Mouse (Mus musculus) heart, embryonic 13.5 days (tissue): ENCODE measurements around the gene Tra2a. TPM values are rescaled to one million over a fixed set of nuclear protein-coding genes. Genes with fewer than 3 reads are reported as not detected.
A peak's percentile ranks its signal among the peaks of the same experiment; 100 is the strongest.

Experiments used
- ATAC-seq: fragments of 200-750 bp; cut with Nextera tagmentation; 2 replicates; pipeline ENCODE4 v1.8.0; 2017; ENCODE audit warnings: moderate TSS enrichment; ENCODE audit not compliant: insufficient number of reproducible peaks, low FRiP score, low TSS enrichment; ENCODE audit errors: extremely low read depth
- H3K27ac ChIP-seq: fragments of 300-500 bp; sonication (generic); replicated peaks from 2 replicates; pipeline ENCODE4 v1.5.1; 2015; ENCODE audit warnings: moderate library complexity, mild to moderate bottlenecking, inconsistent platforms
- H3K27me3 ChIP-seq: fragments of 300-500 bp; sonication (generic); replicated peaks from 2 replicates; pipeline ENCODE4 v1.6.1; 2015; ENCODE audit warnings: mild to moderate bottlenecking, inconsistent platforms
- H3K36me3 ChIP-seq: fragments of 300-500 bp; sonication (generic); 2 replicates; pipeline ENCODE4 v1.6.1; 2015; ENCODE audit warnings: mild to moderate bottlenecking, inconsistent platforms
- H3K4me1 ChIP-seq: fragments of 300-500 bp; sonication (generic); 2 replicates; pipeline ENCODE4 v1.6.1; 2015; ENCODE audit warnings: inconsistent platforms
- H3K4me2 ChIP-seq: fragments of 300-500 bp; sonication (generic); 2 replicates; pipeline ENCODE4 v1.6.1; 2015; ENCODE audit warnings: inconsistent platforms, mild to moderate bottlenecking, moderate library complexity
- H3K4me3 ChIP-seq: fragments of 300-500 bp; sonication (generic); 2 replicates; pipeline ENCODE4 v1.5.1; 2015; ENCODE audit warnings: moderate library complexity, mild to moderate bottlenecking, inconsistent platforms
- H3K9ac ChIP-seq: fragments of 300-500 bp; sonication (generic); 2 replicates; pipeline ENCODE4 v1.6.1; 2015; ENCODE audit warnings: inconsistent platforms, mild to moderate bottlenecking, moderate library complexity
- H3K9me3 ChIP-seq: fragments of 300-500 bp; sonication (generic); 2 replicates; pipeline ENCODE4 v1.6.1; 2016; ENCODE audit warnings: inconsistent platforms
- WGBS: fragments of 180-500 bp; shearing (Covaris S2); methylation state at CpG from one replicate; pipeline ENCODE4 v1.1.7; 2015; ENCODE audit warnings: mixed read lengths; 5-methylcytosine and 5-hydroxymethylcytosine counted together
- polyA plus RNA-seq: library from polyadenylated mRNA; unstranded; fragments of >200 nt; fragmentation: Nextera tagmentation; extraction: Ambion mirVana; gene quantifications from 2 replicates; pipeline ENCODE4 v1.2.1, GENCODE M21; 2015

Tra2a gene
- polyA plus RNA-seq, 1 experiment from 2014 or later: 57.7 TPM

GRCm38 (mm10) chr6:49208935-49209334, 54.9 kb downstream of the Tra2a start:
- Histone ChIP-seq H3K4me3 (peak overlapping the region; percentile 36), H3K27me3 (no peaks in the 10 kb centered on the region), H3K9ac (peak overlapping the region; percentile 56), H3K4me2 (peak overlapping the region; percentile 63), H3K4me1 (peaks cover 64% of the 10 kb centered on the region), H3K36me3 (peaks cover 29% of the 10 kb centered on the region), H3K27ac (peak overlapping the region; percentile 87), H3K9me3 (no peaks in the 10 kb centered on the region)
- ATAC-seq: no peak; the same call in 1 of the 2 replicates
- 63% methylated on average over 5 of the region's 5 CpGs for WGBS

GRCm38 (mm10) chr6:49208297-49208930, 55.4 kb downstream of the Tra2a start:
- H3K4me3 ChIP-seq: peak overlapping the region; percentile 36
- no peaks in the 10 kb centered on the region for H3K27me3 ChIP-seq
- peak overlapping the region; percentile 87 for H3K27ac ChIP-seq
- 28% methylated on average over 8 of the region's 8 CpGs for WGBS
- H3K9ac ChIP-seq: peak overlapping the region; percentile 56
- peaks cover 34% of the 10 kb centered on the region for H3K36me3 ChIP-seq
- H3K9me3 ChIP-seq: no peaks in the 10 kb centered on the region
- ATAC-seq: no peak
- peak overlapping the region; percentile 63 for H3K4me2 ChIP-seq
- H3K4me1 ChIP-seq: peaks cover 63% of the 10 kb centered on the region

- Histone ChIP-seq H3K4me1 (peaks cover 44% of the 10 kb centered on the region), H3K4me3 (no peak overlapping the region), H3K27me3 (no peaks in the 10 kb centered on the region), H3K9me3 (no peaks in the 10 kb centered on the region), H3K9ac (no peak overlapping the region), H3K27ac (no peak overlapping the region), H3K36me3 (peaks cover 38% of the 10 kb centered on the region), H3K4me2 (no peak overlapping the region)
- no peak for ATAC-seq
- WGBS: 77% methylated on average over 1 of the region's 1 CpGs
Observed at GRCm38 (mm10) chr6:49206416-49206815, 57.4 kb downstream of the Tra2a start.

GRCm38 (mm10) chr6:49195188-49195587, 68.6 kb downstream of the Tra2a start:
- no peak for ATAC-seq
- WGBS: 92% methylated on average over 10 of the region's 10 CpGs

GRCm38 (mm10) chr6:49194536-49194935, 69.3 kb downstream of the Tra2a start:
- WGBS: 91% methylated on average over 4 of the region's 4 CpGs
- Histone ChIP-seq H3K4me3 (no peak overlapping the region), H3K4me1 (0 out of 2 replicates have a peak, but pooled peaks cover 8% of the 10 kb centered on the region), H3K27ac (no peak overlapping the region), H3K4me2 (no peak overlapping the region), H3K9ac (no peak overlapping the region), H3K9me3 (no peaks in the 10 kb centered on the region), H3K36me3 (peaks cover 37% of the 10 kb centered on the region), H3K27me3 (no peaks in the 10 kb centered on the region)
- no peak for ATAC-seq

More at GRCm38 (mm10) chr6:49195188-49195587, 68.6 kb downstream of the Tra2a start:
- H3K4me2 ChIP-seq: no peak overlapping the region
- 0 out of 2 replicates have a peak, but pooled peaks cover 8% of the 10 kb centered on the region for H3K4me1 ChIP-seq
- no peak overlapping the region for H3K27ac ChIP-seq
- H3K9ac ChIP-seq: no peak overlapping the region
- no peaks in the 10 kb centered on the region for H3K27me3 ChIP-seq
- H3K36me3 ChIP-seq: peaks cover 37% of the 10 kb centered on the region
- no peaks in the 10 kb centered on the region for H3K9me3 ChIP-seq
- no peak overlapping the region for H3K4me3 ChIP-seq

Other genes starting within 250 kb of the Tra2a start
- gene Gpnmb, start 227.5 kb downstream of the Tra2a start, polyA plus RNA-seq: 0.66 and 0.83 TPM in 2 replicates
- 49.6 and 59.8 TPM in 2 replicates for gene Malsu1, start 190.2 kb downstream of the Tra2a start, polyA plus RNA-seq
- 39.2 and 44.0 TPM in 2 replicates for gene Igf2bp3, start 49.1 kb downstream of the Tra2a start, polyA plus RNA-seq
- gene Ccdc126, start 55.2 kb upstream of the Tra2a start, polyA plus RNA-seq: 8.0 and 8.3 TPM in 2 replicates
- 3.5 and 4.1 TPM in 2 replicates for gene Fam221a, start 103.7 kb upstream of the Tra2a start, polyA plus RNA-seq
- 0.05 and 0.10 TPM in 2 replicates for gene Stk31, start 131.6 kb upstream of the Tra2a start, polyA plus RNA-seq